Mouse (Mus musculus): Measurements from ENCODE around the gene Cpt2. TPM values are rescaled to one million over a fixed set of nuclear protein-coding genes. Genes with fewer than 3 reads are reported as not detected.
A peak's percentile ranks its signal among the peaks of the same experiment; 100 is the strongest.

Gene Cpt2
- polyA plus RNA-seq, 1 experiment from 2014 or later, result 33.9 TPM

- under 1% methylated on average over 12 of the region's 12 CpGs for WGBS
- ATAC-seq (peak; percentile 14), DNase-seq (ENCODE audit: low spot score) (no peak)
- peak overlapping the region; percentile 67 for H3K4me2 ChIP-seq (replicated peaks; ENCODE audit: low read depth, low read length)
- no peaks in the 10 kb centered on the region for H3K27me3 ChIP-seq (replicated peaks; ENCODE audit: insufficient read depth, low read length)
- TF ChIP-seq CTCF (IDR thresholded peaks at IDR 0.05), result 0 out of 2 replicates have a peak, but pooled peaks have one; percentile 7
- TF ChIP-seq EP300 (IDR thresholded peaks at IDR 0.05), result no peak
- no peaks in the 10 kb centered on the region; the same call in 1 of the 2 replicates for H3K4me1 ChIP-seq (ENCODE audit: insufficient read depth, low read depth, low read length)
- no peaks in the 10 kb centered on the region for H3K9me3 ChIP-seq (ENCODE audit: low read length)
- peak overlapping the region; percentile 77 for H3K27ac ChIP-seq (ENCODE audit: low read length)
- H3K4me3 ChIP-seq (ENCODE audit: low read depth, low read length), result peak overlapping the region; percentile 59
- H3K9ac ChIP-seq (replicated peaks; ENCODE audit: low read depth), result 0 out of 2 replicates have a peak overlapping the region, but pooled peaks have one; percentile 16
- H3K36me3 ChIP-seq (ENCODE audit: insufficient read depth, low read length), result peaks cover 13% of the 10 kb centered on the region; the same call in 1 of the 2 replicates
Measured at GRCm38 (mm10) chr4:107889385-107889730, 34.1 kb downstream of the Cpt2 start.

GRCm38 (mm10) chr4:107886371-107886770 is 37.0 kb downstream of the Cpt2 start:
- Histone ChIP-seq H3K27me3 (replicated peaks; ENCODE audit: insufficient read depth, low read length) (no peaks in the 10 kb centered on the region), H3K9me3 (ENCODE audit: low read length) (no peaks in the 10 kb centered on the region), H3K27ac (ENCODE audit: low read length) (no peak overlapping the region), H3K4me1 (ENCODE audit: insufficient read depth, low read depth, low read length) (no peaks in the 10 kb centered on the region; the same call in 1 of the 2 replicates), H3K4me2 (replicated peaks; ENCODE audit: low read depth, low read length) (no peak overlapping the region), H3K9ac (replicated peaks; ENCODE audit: low read depth) (no peak overlapping the region), H3K36me3 (ENCODE audit: insufficient read depth, low read length) (peaks cover 21% of the 10 kb centered on the region), H3K4me3 (ENCODE audit: low read depth, low read length) (no peak overlapping the region)
- no peak for TF ChIP-seq CTCF (IDR thresholded peaks at IDR 0.05)
- ATAC-seq, result no peak
- WGBS, result 79% methylated on average over 7 of the region's 7 CpGs
- DNase-seq (ENCODE audit: low spot score), result no peak

- 87% methylated on average over 1 of the region's 1 CpGs for WGBS
- TF ChIP-seq CTCF (IDR thresholded peaks at IDR 0.05) (no peak), EP300 (IDR thresholded peaks at IDR 0.05) (no peak)
Measured at GRCm38 (mm10) chr4:107881631-107882030, 41.8 kb downstream of the Cpt2 start.

GRCm38 (mm10) chr4:107879254-107880050 is 44.0 kb downstream of the Cpt2 start, which contains the start of gene Magoh:
Gene Magoh, plus strand, starts transcription at chr4:107879755.
- peak within 1 kb of the TSS; percentile 67 for H3K4me2 ChIP-seq (replicated peaks; ENCODE audit: low read depth, low read length)
- peaks cover 11% of the 10 kb centered on the region for H3K36me3 ChIP-seq (ENCODE audit: insufficient read depth, low read length)
- H3K9ac ChIP-seq (replicated peaks; ENCODE audit: low read depth), result peak within 1 kb of the TSS; percentile 91
- H3K27ac ChIP-seq (ENCODE audit: low read length), result peak within 1 kb of the TSS; percentile 84
- no peaks in the 10 kb centered on the region for H3K27me3 ChIP-seq (replicated peaks; ENCODE audit: insufficient read depth, low read length)
- TF ChIP-seq EP300 (IDR thresholded peaks at IDR 0.05) (no peak), CTCF (IDR thresholded peaks at IDR 0.05) (no peak)
- H3K4me1 ChIP-seq (ENCODE audit: insufficient read depth, low read depth, low read length), result 0 out of 2 replicates have a peak, but pooled peaks cover 6% of the 10 kb centered on the region
- ATAC-seq (peak; percentile 99), DNase-seq (ENCODE audit: low spot score) (peak; percentile 98)
- H3K9me3 ChIP-seq (ENCODE audit: low read length), result no peaks in the 10 kb centered on the region
- 3% methylated on average over 48 of the region's 48 CpGs for WGBS
- H3K4me3 ChIP-seq (ENCODE audit: low read depth, low read length), result peak within 1 kb of the TSS; percentile 84

More at GRCm38 (mm10) chr4:107881631-107882030, 41.8 kb downstream of the Cpt2 start:
- DNase-seq (ENCODE audit: low spot score), result no peak
- no peak for ATAC-seq
- no peaks in the 10 kb centered on the region for H3K27me3 ChIP-seq (replicated peaks; ENCODE audit: insufficient read depth, low read length)
- H3K36me3 ChIP-seq (ENCODE audit: insufficient read depth, low read length), result peaks cover 21% of the 10 kb centered on the region
- H3K4me2 ChIP-seq (replicated peaks; ENCODE audit: low read depth, low read length), result no peak overlapping the region
- H3K27ac ChIP-seq (ENCODE audit: low read length), result no peak overlapping the region
- H3K9me3 ChIP-seq (ENCODE audit: low read length), result no peaks in the 10 kb centered on the region
- H3K9ac ChIP-seq (replicated peaks; ENCODE audit: low read depth), result no peak overlapping the region
- no peak overlapping the region for H3K4me3 ChIP-seq (ENCODE audit: low read depth, low read length)
- 0 out of 2 replicates have a peak, but pooled peaks cover 6% of the 10 kb centered on the region for H3K4me1 ChIP-seq (ENCODE audit: insufficient read depth, low read depth, low read length)

- ATAC-seq (no peak), DNase-seq (ENCODE audit: low spot score) (no peak)
- H3K4me3 ChIP-seq (ENCODE audit: low read depth, low read length), result no peak overlapping the region
- no peak overlapping the region for H3K9ac ChIP-seq (replicated peaks; ENCODE audit: low read depth)
- H3K27me3 ChIP-seq (replicated peaks; ENCODE audit: insufficient read depth, low read length), result no peaks in the 10 kb centered on the region
- H3K36me3 ChIP-seq (ENCODE audit: insufficient read depth, low read length), result no peaks in the 10 kb centered on the region
- H3K4me2 ChIP-seq (replicated peaks; ENCODE audit: low read depth, low read length), result no peak overlapping the region
- no peaks in the 10 kb centered on the region for H3K4me1 ChIP-seq (ENCODE audit: insufficient read depth, low read depth, low read length)
- TF ChIP-seq CTCF (IDR thresholded peaks at IDR 0.05) (no peak), EP300 (IDR thresholded peaks at IDR 0.05) (no peak)
- no peak overlapping the region for H3K27ac ChIP-seq (ENCODE audit: low read length)
- 81% methylated on average over 4 of the region's 4 CpGs for WGBS
- no peaks in the 10 kb centered on the region for H3K9me3 ChIP-seq (ENCODE audit: low read length)
Measured at GRCm38 (mm10) chr4:107864866-107865265, 58.5 kb downstream of the Cpt2 start.

- 84% methylated on average over 7 of the region's 7 CpGs for WGBS
- Histone ChIP-seq H3K4me3 (ENCODE audit: low read depth, low read length) (no peak overlapping the region), H3K9me3 (ENCODE audit: low read length) (no peaks in the 10 kb centered on the region), H3K36me3 (ENCODE audit: insufficient read depth, low read length) (no peaks in the 10 kb centered on the region), H3K4me2 (replicated peaks; ENCODE audit: low read depth, low read length) (no peak overlapping the region), H3K27ac (ENCODE audit: low read length) (no peak overlapping the region), H3K27me3 (replicated peaks; ENCODE audit: insufficient read depth, low read length) (no peaks in the 10 kb centered on the region), H3K4me1 (ENCODE audit: insufficient read depth, low read depth, low read length) (no peaks in the 10 kb centered on the region), H3K9ac (replicated peaks; ENCODE audit: low read depth) (no peak overlapping the region)
- DNase-seq (ENCODE audit: low spot score) (no peak), ATAC-seq (no peak)
- TF ChIP-seq CTCF (IDR thresholded peaks at IDR 0.05) (no peak), EP300 (IDR thresholded peaks at IDR 0.05) (no peak)
Measured at GRCm38 (mm10) chr4:107858995-107859394, 64.4 kb downstream of the Cpt2 start.
